Mouse (Mus musculus) adrenal gland, adult 18-20 months (tissue): ENCODE data around the gene Cyp4x1. TPM values are rescaled to one million over a fixed set of nuclear protein-coding genes. Genes with fewer than 3 reads are reported as not detected.
"Not testable (repeated sequence)": the region's sequence is repeated elsewhere in the genome, so short reads cannot be mapped to it uniquely, and the experiment has no call there.

ENCODE experiments used
- DNase-seq, 2 experiments: peaks; one replicate each; pipeline ENCODE4 v3.0.0; 2021 to 2022; ENCODE audit warnings: low spot score in 2 of 2
- long read RNA-seq, 2 experiments: library from polyadenylated mRNA; stranded (forward); transcript quantifications; one replicate each; pipeline ENCODE4 v2.0.0; 2021
- total RNA-seq, 2 experiments: library from RNA; stranded (reverse); gene quantifications; 1 replicate in 1 of 2; 2 replicates in 1 of 2; pipeline ENCODE4 v1.2.3; 2021

Cyp4x1 gene
- total RNA-seq = not detected
- long read RNA-seq, experiment 1 = 0 reads
- long read RNA-seq, experiment 2 = 0 reads

- no peak for DNase-seq
Measured at GRCm38 (mm10) chr4:115133621-115134295, at the start of gene Cyp4x1. TSS of gene Cyp4x1 (minus strand) at chr4:115134281.

- DNase-seq = not testable (repeated sequence)
Measured at GRCm38 (mm10) chr4:115176201-115176600, 42.1 kb upstream of the Cyp4x1 start.

- no peak for DNase-seq
Measured at GRCm38 (mm10) chr4:115174694-115175353, 40.7 kb upstream of the Cyp4x1 start.

GRCm38 (mm10) chr4:115158963-115159362 lies 24.9 kb upstream of the Cyp4x1 start:
- not testable (repeated sequence) for DNase-seq

GRCm38 (mm10) chr4:115154723-115155122 lies 20.6 kb upstream of the Cyp4x1 start:
- no peak for DNase-seq

GRCm38 (mm10) chr4:115134296-115134630 lies 182 bp upstream of the Cyp4x1 start:
- no peak for DNase-seq

DNA sequence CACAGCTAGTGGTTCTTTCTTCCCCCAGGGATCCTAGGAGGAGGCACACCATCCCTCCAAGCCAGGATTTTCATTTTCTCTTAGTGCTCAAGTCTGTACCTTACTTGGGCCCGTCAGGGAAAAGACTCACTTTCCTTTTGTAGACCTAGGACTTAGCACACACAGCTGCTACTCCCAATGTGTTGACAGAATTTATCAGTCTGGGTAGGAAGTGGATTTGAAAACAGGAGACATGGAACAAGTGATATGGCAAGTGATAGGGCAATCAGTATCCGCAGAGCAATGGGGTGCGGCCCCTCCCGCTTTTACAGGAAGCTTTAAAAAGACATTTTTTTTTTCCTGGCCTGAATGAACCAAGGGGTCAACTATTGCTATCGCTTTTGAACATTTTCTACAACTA lies 996 bp downstream of the Cyp4x1 start:
- no peak for DNase-seq

DNA sequence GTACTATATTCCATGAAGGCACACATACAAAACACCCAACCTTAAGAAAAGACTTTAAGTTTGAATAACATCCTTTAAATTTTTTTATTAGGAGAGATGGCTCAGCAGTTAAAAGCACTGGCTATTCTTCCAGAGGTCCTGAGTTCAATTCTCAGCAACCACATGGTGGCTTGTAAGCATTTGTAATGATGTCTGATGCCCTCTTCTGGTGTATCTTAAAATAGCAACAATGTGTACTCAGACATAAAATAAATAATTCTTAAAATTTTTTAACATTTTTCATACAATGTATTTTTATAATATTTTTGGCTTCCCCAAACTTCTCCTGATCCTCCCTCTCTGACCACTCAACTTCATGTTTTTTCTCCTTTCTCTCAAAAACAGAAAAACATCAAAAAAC lies 9.4 kb downstream of the Cyp4x1 start:
- no peak for DNase-seq

DNA sequence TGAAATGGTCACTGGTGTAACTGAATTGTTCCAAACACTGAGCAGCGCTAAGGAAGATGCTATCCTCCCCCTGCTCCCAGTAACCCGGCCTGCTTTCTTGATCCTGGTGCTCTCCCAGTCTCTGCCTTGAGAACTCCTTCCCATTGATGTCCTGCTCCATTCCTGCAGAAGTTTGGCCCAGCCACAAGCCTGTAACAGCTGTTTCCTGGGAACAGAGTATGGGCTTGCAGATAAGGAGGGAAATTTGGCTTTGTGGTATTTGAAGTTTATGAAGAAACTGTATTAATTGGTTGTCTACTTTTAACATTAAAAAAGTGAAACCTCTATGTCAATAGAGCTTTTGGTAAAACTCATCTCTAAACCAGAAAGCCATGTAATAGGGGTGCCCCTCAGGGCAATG lies 10.6 kb downstream of the Cyp4x1 start:
- no peak for DNase-seq

GRCm38 (mm10) chr4:115121608-115122007 lies 12.5 kb downstream of the Cyp4x1 start:
- no peak for DNase-seq

GRCm38 (mm10) chr4:115121162-115121561 lies 12.9 kb downstream of the Cyp4x1 start:
- DNase-seq = no peak

- DNase-seq = no peak
Measured at GRCm38 (mm10) chr4:115119642-115120041, 14.4 kb downstream of the Cyp4x1 start.

DNA sequence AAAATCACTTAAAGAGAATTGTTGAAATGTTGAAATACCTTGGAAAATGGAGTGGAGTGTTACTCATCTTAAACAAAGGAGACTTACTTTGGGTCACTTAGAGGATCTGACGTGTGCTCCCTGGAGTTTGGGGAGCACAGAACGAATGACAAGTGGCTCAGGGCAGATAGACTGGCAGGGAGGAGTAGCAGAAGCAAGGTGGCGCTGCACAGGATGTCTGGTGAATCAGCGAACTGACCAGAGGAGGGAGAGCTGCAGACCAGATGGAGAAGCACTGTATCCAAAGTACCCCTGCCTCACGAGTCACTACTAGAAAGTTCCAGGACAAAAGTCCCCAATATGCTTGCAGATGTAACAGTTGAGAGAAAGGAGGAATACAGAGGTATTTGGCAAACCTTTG lies 20.8 kb downstream of the Cyp4x1 start:
- no peak for DNase-seq

DNA sequence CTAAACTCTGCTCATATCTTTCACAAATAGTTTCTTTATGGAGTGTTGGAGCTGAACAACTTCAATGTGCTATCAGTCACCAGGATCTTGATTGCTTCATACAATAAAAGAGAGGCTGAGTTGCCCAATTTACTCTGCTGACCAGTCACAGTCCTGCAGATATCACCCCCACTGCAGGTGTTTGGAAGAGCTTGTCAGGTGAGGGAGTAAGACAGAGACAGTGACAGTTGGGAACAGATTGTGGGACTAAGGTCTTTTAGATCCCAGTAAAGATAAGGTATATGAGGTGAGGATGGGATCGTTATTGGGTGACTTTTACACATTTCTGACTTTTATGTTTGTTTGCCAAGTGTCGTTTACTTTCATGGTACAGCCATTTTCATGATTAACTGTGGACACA lies 22.9 kb downstream of the Cyp4x1 start:
- no peak for DNase-seq

DNA sequence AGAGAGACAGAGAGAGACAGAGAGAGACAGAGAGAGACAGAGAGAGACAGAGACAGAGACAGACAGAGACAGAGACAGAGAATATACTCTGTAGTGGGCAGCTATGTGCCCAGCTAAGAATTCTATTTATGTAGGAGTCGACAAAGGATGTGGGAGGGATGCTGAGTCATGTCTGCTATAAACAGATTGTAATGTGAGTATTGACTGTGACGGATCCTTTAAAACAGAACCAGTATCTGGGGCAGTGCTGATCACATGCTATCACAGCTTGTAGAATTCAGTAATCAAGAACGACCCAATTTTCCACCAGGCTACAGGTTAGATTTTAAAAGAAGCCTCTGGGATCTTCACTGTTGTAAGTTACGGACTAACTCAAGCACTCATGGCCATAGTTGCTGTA lies 30.6 kb downstream of the Cyp4x1 start:
- no peak for DNase-seq

- peak; percentile 36 to 47 for DNase-seq
Measured at GRCm38 (mm10) chr4:115101682-115102081, 32.4 kb downstream of the Cyp4x1 start.

GRCm38 (mm10) chr4:115097146-115097496 lies 37.0 kb downstream of the Cyp4x1 start:
- no peak for DNase-seq

DNA sequence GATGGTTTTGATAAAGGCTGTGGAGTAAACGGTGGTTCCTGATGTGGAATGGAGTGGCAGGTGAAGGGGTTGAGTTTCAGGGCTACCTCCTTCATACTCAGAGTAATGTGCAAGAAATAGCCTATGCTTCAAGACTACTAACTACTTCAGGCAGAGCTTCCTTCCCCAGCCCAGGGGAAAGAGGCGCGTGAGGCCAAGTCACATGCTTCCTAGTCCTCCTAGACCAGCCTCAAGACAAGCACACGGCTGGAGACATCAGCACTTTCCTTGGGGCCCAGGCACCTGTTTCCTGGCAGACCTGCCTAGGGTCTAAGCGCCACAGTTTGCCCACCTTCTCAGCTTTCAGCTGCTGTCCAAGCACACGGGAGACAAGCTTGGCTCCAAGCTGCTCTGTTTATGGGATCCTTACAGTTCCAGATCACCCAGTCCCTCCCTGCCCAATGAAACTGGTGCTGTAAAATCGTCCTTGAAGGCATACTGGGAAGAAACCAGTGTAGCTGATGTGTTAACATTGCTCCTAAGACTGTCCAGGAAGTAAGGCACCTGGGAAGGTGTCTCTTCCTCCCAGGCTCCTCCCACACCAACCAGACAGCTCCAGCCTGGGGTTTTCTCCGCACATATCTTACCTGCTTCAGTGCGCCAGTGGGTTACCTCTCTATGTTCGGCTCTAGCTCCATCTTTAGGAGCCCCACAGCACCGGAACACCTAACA lies 37.5 kb downstream of the Cyp4x1 start:
- DNase-seq = no peak

DNA sequence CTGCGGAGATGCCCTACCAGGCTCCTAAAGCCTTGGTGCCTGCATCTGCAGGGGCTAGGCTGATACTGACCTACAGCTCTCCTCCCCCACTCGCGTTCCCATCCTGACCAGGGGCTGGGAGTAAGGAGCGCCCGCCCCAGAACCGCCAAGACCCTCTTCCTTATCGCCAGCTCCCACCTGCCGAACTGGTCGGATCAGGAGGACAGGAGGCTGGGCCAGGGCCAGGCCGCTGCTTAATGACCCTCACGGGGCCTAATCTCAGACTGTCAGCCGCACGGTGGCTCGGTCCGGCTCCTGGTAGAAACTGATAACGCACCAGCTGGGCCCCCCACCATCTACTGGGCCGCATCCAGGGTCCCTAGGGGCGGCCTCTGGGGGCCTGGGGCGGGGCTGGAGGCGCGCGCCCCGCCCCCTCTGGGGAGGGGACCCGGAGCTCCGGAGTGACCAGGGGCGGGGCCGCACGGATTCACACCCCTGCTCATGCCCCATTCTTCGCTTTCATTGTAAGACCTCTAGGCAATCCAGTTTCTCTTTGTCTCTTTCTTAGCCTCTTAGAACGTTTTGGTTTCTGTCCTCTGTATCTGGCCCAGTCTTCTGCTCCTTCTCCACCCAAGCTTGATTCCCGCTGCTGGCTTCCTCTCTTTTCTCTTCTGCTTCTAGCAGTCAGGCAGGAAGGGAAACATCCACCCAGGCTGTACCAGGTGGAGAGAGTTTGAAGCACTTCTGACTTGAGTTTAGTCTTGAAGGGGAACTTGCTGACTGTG lies 38.2 kb downstream of the Cyp4x1 start:
- DNase-seq = peak; percentile 25 to 28

GRCm38 (mm10) chr4:115094056-115094455 lies 40.0 kb downstream of the Cyp4x1 start:
- DNase-seq = no peak

DNA sequence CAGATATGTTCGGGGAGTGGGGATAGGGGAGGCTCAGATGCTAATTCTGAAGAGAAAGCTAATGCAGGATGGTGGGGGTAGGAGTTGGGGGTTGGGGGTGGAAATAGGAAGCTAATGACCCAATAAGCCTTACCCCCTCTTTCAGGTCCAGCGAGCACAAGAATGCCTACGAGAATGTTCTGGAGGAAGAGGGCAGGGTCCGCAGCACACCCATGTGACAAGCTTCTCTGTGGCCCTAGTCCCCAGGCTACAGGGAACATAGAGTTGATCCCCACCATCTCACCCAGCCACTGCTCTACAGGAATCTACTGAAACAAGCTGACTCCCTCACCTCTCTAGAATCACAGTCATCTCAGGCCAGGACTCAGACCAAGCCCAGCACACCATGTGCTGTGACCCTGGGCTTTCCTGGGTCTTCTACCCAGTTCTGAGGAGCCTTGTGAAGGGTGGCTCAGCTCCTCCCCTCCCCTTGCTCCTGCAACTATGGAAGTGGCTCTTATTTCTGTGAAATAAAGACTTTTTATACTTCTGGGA lies 40.7 kb downstream of the Cyp4x1 start:
- no peak for DNase-seq
